Mouse (Mus musculus) cerebellum, postnatal 36 days (tissue): Measurements from ENCODE around the gene Tubd1.

Experiments
- DNase-seq, 2 experiments: peaks; one replicate each; pipeline ENCODE4 v3.0.0; 2021 to 2022; ENCODE audit warnings: mixed read lengths in 2 of 2

Tubd1 gene

DNA sequence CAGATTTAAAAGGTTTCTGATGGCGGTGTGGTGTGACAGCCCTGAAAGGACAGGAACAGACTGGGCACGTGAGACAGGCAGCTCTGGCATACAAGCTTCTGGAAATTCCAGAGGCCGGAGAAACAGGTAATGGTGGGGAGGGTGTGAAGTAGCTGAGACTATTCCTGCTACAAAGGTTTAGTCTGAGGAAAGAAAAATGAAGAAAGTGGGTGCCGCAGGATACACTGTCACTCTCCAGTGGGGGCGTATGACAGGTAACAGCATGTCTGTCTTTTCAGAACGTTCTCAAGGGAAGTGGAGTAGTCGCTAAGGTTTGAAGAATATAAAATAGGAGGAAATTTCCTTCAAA, 55.4 kb downstream of the Tubd1 start:
- DNase-seq = no peak

- DNase-seq = no peak
These were observed 57.3 kb downstream of the Tubd1 start for GRCm38 (mm10) chr11:86602116-86602515.

- no peak for DNase-seq
These were observed 58.9 kb downstream of the Tubd1 start for GRCm38 (mm10) chr11:86603719-86604118.

- no peak for DNase-seq
These were observed 59.5 kb downstream of the Tubd1 start for GRCm38 (mm10) chr11:86604289-86604688.

- no peak for DNase-seq
These were observed 60.1 kb downstream of the Tubd1 start for GRCm38 (mm10) chr11:86604732-86605520.

- DNase-seq = no peak
These were observed 62.0 kb downstream of the Tubd1 start for GRCm38 (mm10) chr11:86606621-86607339.

DNA sequence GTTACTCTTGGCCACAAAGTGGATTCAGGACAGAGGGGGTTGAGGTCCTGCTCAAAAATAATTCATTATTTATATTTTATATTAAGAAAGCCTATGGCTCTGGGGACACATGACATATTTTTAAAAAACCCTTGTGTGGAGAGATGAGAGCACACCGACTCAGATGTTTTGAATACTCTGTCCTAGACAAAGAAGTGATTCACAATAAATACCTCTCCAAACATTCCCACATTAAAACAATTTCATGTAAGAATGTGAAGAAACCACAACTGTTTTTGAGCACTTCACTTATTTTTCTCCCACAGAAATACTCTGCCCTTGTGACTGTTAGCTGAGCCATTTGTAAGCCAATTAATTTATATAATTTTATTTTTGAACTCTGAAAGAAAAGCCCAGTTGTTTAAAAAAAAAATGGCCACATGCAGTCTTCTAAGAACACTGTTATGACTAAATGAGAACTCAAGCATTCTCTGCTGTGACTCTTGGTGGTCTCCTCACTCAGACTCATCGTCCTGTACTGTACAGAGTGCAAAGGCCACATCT, 63.1 kb downstream of the Tubd1 start:
- DNase-seq = no peak

GRCm38 (mm10) chr11:86610239-86610638, 65.4 kb downstream of the Tubd1 start:
- no peak for DNase-seq

DNA sequence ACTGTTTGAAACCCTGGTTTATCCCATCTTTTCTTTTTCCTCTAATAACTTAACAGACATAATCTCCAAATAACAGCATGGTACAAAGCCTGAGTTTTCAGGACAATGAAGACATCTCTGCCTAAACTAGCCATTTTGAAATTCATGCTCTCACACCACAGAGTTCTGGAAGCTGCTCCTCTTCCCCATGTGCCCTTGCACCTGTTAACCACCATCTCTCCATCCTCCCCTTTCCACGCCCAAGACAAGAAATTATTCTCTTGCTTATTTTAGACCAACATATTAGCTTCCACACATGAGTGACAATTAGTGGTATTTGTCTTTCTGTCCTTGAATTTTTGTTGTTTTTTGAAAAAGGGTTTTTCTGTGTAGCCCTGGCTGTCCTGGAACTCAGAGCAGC, 67.2 kb downstream of the Tubd1 start:
- DNase-seq = no peak

GRCm38 (mm10) chr11:86614056-86614530, 69.3 kb downstream of the Tubd1 start:
- no peak for DNase-seq

DNA sequence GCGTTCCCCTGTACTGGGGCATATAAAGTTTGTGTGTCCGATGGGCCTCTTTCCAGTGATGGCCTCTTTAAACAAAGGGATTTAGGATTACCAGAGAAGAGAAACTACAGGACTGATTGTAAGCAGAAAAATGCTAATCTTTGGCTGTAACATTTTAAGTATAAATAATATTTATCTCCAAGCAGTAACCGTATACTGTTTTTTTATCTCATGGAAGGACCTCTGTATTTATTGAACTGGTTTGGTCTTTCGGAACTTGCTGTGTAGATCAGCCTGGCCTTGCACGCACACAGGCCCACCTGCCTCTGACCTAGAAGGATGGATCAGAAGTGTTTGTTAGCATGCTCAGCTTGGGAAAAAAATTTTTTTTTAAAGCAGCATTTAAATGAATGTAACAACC, 69.8 kb downstream of the Tubd1 start:
- no peak for DNase-seq
